Mouse (Mus musculus) heart, postnatal 36 days (tissue): ENCODE measurements around the gene Plin5. TPM values are rescaled to one million over a fixed set of nuclear protein-coding genes. Genes with fewer than 3 reads are reported as not detected.
"Not testable (repeated sequence)": the region's sequence is repeated elsewhere in the genome, so short reads cannot be mapped to it uniquely, and the experiment has no call there.

Experiments used
- DNase-seq, 2 experiments: peaks; one replicate each; pipeline ENCODE4 v3.0.0; 2021 to 2022
- intact Hi-C: fragments of 180-260 bp; cut with DNase I; formaldehyde crosslinking; loops from one replicate; pipeline ENCODE4 v1.15.1; 2025
- total RNA-seq, 2 experiments: library from RNA; stranded (reverse); gene quantifications; 2 replicates each; pipeline ENCODE4 v1.2.3; 2021

Gene Plin5
- total RNA-seq, 2 experiments from 2014 or later, result 171 to 183 TPM

DNA sequence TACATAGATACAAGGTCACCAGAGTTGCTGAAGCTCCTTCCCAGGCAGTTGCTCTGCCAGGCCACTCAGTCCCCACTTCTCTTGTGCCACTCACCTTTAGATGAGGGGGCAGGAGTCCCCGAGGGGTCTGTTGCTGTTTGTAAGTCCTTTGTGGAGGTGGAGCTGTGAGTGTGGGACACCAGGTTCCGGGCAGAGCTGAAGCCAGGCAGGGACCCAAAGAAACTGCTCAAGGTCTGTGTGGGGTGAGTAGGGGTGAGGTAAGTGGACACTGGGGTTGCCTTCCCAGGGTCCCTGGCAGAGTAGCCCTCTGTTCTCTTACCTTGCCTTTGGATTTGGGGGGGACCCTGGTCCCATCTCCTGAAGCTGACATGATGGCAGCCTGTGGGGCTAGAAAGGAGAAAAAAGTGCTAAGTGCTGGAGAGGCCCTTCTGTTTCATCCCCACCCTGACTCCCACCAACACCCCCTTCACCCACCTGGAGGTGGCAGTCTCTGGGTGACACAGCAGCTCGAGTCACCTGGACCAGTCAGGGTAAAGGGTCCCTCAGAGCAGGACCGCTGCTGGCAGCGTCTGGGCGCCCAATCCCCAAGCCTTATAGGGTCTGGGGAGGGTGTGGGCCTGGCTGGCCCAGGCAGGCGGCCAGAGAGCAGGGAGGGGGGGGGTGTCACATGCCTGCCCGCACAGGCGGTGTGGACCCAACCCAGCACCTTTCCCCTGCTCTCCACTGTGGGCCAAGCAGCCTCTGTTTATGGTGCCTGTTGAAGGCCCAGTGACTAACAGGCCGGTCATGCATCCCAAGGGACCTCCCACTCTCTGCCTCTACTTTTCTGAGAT is 8.0 kb downstream of the Plin5 start, which contains the start of gene Plin4:
Plin4 (minus strand) TSS at position 585 of the 833 bp plus-strand sequence.
- intact Hi-C loops, result loop anchor here (5.0 kb wide), 1 partner anchor 148 kb away; the partner anchor contains the start of gene Fem1a

DNA sequence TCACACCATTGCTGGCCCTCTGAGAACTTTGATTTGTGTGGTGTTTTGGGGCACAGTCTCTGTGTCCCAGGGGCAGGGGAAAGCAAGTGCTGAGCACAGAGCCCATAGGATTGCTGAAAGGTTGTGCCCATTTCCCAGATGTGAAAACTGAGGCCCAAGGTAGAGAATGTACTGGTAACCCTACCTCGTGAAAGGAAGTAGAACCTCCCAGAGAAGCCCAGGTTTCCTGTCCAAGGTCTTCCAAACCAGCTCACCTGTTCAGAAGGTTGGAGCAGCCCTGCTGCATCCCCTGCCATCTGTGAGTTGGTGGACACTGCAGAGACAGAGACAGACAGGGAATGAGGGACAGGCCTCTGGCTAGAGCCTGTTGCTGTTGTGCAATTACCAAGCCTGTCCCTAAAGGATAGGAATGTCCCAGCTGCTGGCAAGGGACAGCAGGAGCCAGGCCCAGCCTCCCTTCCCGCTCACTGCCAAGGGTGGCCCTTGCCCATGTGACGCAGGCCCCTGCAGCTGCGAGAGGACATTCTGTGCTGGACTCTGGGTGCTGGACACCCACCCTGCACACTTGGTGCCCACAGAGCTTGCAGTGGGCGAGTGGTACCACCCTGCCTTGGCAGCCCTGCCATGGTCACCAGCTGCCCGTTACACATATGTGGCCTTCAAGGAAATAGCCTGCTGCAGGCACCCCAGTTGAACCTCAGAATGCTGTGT is 8.9 kb downstream of the Plin5 start:
- peak; percentile 78 to 83 for DNase-seq
- intact Hi-C loops, result no loop called here

More for the DNA sequence above, 8.0 kb downstream of the Plin5 start, which contains the start of gene Plin4:
- DNase-seq, result peak; percentile 69 to 74

DNA sequence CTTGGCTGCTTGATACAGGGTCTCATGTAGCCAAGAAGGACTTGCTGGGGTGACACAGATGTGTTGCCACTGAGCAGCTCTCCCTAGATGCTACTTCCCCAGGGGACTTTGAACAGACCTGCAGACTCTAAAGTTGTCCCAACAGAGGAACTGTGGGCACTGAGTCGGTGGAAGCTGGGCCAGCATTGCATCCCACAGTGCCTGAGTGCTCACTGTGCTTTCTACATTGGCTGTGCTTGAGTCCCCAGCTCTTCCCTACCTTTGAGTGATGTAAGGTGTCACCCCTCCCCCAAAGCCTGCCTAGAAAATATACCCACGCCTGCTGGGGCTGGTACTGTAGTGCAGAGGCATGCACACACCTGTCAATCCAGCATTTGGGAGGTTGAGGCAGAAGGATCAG is 9.7 kb downstream of the Plin5 start:
- no peak for DNase-seq
- intact Hi-C loops, result no loop called here

- intact Hi-C loops, result no loop called here
- no peak for DNase-seq
Measured at GRCm38 (mm10) chr17:56106981-56107380, 10.4 kb downstream of the Plin5 start.

GRCm38 (mm10) chr17:56106436-56106835 is 11.0 kb downstream of the Plin5 start:
- intact Hi-C loops, DNase-seq: not testable (repeated sequence)

DNA sequence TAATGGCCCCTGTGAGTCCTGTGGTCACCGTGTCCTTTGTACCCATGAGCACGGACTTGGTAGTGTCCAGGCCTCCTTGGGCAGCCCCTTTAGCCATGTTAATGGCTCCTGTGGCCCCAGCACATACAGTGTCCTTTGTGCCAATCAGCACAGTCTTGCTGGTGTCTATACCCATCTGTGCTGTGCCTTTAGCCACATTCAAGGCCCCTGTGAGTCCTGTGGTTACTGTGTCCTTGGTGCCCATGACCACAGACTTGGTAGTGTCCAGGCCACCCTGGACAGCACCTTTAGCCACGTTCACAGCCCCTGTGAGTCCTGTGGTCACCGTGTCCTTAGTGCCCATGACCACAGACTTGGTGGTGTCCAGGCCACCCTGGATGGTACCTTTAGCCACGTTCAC is 12.6 kb downstream of the Plin5 start:
- intact Hi-C loops, DNase-seq: not testable (repeated sequence)

DNA sequence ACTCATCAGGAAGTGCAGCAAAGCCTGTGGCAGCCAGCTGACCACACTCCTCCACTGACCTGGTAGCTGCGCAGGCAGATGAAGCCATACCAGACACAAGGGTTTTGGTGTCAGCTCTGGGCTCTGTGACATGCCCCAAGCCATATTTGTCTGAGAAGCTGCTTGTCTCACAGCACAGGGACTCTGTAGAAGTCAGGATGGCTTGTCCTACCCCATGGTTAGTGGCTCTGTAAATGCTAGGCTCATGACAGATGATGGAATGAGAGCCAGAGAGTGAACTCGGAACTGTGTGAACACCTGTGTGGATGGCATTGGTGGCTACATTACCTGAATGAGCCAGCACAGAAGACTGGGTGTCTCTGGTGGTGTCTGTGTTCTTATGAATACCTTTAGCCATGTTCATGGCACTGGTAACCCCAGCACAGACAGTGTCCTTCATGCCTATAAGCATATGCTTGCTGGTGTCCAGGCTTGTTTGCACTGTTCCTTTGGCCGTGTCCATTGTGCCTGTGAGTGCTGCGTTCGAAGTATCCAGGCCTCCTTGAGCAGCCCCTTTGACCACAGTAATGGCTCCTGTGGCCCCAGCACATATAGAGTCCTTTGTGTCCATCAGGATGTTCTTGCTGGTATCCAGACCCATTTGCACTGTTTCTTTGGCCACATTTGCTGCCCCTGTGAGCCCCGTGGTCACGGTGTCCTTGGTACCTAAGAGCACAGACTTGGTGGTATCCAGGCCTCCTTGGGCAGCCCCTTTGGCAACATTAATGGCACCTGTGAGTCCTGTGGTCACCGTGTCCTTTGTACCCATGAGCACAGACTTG is 13.7 kb downstream of the Plin5 start:
- intact Hi-C loops, result no loop called here
- DNase-seq, result no peak

GRCm38 (mm10) chr17:56102927-56103326 is 14.5 kb downstream of the Plin5 start:
- intact Hi-C loops, result no loop called here
- DNase-seq, result no peak

DNA sequence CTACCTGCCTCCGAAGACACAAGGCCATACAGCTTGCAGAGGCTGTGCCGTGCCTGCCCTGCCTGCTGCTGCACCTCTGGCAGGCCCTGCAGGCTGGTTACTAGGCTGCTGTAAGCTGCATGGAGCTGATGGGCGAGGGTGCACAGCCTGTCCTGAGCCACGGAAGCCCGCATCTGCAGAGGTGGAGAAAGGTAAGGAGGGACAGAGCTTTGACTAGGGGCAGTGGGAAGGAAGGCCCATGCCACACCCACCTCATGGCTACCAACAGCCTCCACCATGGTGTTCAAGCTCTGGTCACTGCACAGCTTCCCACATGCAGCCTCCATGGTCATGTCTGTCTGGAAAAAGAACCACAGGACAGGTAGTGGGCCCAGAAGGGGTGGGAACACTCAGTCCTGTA is 15.2 kb downstream of the Plin5 start:
- intact Hi-C loops, result no loop called here
- no peak for DNase-seq

- no peak for DNase-seq
- intact Hi-C loops, result no loop called here
Measured at GRCm38 (mm10) chr17:56100811-56101210, 16.6 kb downstream of the Plin5 start.

DNA sequence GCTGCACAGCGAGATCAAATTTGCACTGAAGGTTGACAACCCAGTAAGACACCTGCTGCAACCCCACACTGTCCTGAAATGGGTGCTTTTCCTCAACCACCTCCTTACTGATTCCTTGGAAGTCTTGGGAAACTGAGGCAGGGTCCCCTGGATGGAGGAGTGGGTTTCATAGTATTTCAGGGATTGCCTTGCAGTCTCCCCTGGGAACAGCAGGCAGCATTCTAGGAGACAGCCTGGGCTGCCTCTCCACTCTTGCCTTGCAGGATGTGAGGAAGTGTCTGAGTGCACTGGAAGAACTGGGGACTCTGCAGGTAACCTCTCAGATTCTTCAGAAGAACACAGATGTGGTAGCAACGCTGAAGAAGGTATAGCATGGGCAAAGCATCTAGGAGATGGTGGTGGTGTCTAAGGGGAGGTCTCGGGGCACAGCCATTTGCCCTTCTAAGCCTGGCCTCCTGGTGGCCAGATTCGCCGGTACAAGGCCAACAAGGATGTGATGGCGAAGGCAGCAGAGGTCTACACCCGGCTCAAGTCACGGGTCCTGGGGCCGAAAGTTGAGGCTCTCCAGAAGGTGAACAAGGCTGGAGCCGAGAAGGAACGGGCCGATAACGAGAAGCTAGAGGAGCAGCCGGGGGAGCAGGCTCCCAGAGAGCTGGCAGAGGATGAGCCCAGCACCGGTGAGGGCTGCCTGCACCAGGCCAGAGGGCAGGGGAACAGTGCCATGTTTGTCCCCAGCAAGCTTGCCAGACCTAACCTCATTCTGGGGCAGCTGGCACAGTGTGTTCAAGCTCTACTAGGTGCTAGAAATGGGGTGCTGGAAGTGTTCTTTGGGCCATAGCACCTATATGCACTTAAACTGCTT is 18.5 kb downstream of the Plin5 start:
- no peak for DNase-seq
- intact Hi-C loops, result loop anchor here (10.0 kb wide), 1 partner anchor 466 kb away; no protein-coding TSS in a partner anchor

GRCm38 (mm10) chr17:56098180-56098579 is 19.2 kb downstream of the Plin5 start:
- intact Hi-C loops, result loop anchor here (10.0 kb wide), 1 partner anchor 467 kb away; no protein-coding TSS in a partner anchor
- no peak for DNase-seq

DNA sequence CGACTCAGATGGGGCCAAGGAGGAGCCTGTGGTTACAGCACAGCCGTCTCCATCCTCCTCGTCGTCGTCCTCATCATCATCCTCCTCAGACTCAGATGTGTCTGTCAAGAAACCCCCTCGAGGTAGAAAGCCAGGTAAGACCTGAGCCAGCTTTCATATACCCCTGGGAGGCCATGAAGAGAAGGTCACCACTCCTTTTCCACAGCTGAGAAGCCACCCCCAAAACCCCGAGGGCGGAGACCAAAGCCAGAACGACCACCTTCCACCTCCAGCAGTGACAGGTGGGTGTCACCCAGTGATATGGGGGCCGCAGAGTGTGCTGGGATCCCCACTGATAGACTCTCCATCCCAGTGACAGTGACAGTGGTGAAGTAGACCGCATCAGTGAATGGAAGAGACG is 20.5 kb downstream of the Plin5 start:
- intact Hi-C loops, result loop anchor here (2.0 to 10.0 kb wide), 2 partner anchors 16 to 468 kb away; no protein-coding TSS in a partner anchor
- no peak for DNase-seq

- intact Hi-C loops, result loop anchor here (10.0 kb wide), 1 partner anchor 472 kb away; no protein-coding TSS in a partner anchor
Measured at GRCm38 (mm10) chr17:56092794-56093193, 24.6 kb downstream of the Plin5 start.

GRCm38 (mm10) chr17:56092312-56092711 is 25.1 kb downstream of the Plin5 start:
- no peak for DNase-seq
- intact Hi-C loops, result loop anchor here (10.0 kb wide), 1 partner anchor 472 kb away; no protein-coding TSS in a partner anchor

More at GRCm38 (mm10) chr17:56092794-56093193, 24.6 kb downstream of the Plin5 start:
- no peak for DNase-seq

DNA sequence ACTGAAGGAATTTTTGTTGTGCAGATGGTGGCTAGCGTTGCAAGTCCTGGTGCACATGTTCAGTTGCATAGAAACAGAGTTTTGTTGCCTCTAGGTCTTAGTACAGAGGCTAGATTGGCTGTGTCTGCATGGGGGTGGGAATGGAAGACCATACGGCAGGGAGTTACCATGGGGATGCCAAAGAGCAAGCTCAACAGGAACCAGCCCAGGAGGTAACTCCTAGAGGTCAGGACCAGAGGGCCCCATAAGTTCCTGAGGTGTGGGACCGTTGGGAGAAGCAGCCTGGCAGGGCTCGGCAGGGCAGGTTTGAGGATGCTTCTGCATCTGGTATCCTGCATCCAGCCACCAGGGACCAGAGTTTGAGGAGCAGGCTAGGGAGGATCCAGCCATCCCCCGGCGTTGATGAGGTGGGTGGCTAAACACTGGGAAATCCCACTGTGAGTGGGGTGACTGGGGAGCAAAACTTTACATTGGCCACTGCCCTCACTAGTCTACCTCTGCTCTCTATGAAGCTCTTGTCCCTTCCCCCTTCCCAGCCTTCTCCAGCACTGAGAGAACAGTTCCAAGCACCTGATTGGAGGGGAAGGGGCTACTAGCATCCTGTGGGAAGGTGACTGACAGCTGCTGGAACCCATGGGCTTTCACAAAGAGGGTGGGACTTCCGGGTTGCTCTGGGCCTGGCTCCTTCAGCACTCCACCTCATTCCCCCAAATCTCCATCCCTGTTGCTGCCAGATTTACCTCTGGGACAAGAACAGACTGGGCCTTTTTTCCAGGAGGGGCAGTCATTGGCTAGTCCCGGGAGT is 36.4 kb downstream of the Plin5 start:
- intact Hi-C loops, result loop anchor here (2.0 kb wide), 1 partner anchor 16 kb away; no protein-coding TSS in a partner anchor
- no peak for DNase-seq

DNA sequence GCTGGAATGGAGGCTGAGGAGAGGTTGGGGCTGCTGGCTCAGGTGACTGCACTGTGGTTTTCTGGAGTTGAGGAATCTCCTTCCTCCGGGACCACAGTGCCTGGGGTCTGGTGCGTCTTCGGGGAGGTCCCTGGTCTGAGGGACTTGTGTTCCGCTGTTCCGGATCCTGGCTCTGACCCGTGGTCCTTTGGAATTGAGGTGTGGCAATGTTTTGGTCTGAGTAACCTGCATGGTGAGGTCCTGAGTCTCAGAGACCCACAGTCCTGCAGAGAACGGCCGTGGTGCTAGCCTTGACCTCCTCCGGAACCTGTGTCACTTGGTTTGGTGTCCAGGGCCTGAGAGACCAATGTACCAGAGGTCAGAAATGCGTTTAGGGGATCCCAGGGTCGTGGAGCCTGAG is 37.5 kb downstream of the Plin5 start:
- intact Hi-C loops, result loop anchor here (2.0 kb wide), 1 partner anchor 17 kb away; no protein-coding TSS in a partner anchor
- no peak for DNase-seq
